Mouse (Mus musculus): Measurements from ENCODE around the gene Plekha6.

Gene Plekha6

DNA sequence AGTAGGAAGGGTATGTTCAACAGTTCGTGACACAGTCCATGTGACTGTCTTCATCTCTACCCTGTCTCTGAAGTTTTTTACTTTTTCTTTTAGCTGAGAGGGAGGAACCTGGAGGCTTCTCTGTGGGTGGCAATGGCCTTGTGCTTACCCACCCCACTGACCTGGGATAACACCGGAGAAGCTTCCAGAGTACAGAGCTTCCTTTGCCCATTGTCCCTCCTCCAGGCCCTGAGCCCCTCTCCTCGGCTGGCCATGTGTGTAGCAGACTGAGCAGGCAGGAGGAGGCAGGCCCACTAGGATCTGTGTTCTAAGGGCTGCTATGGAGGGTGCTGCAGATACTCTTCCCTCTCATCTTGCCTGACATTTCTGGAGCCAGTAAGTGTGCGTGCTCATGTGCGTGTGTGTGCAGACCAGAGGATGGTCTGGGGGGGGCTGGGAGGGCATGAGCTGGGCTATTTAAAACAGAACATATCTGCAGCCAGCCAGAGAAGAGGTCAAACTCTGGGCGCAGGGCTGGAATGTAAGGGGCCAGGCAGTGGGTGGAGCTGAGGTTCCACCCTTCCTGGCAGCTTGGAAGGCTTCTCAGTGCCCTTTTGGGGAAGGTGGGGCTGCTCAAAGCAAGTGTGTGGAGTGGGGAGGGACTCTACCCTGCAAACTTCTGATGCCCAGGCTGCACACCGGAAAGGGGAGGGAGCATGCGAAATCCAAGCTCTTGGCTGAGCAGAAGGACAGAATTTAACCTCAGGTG, 72.9 kb downstream of the Plekha6 start:
- DNase-seq (ENCODE audit: extremely low read depth, insufficient read length, low spot score): no peak

DNA sequence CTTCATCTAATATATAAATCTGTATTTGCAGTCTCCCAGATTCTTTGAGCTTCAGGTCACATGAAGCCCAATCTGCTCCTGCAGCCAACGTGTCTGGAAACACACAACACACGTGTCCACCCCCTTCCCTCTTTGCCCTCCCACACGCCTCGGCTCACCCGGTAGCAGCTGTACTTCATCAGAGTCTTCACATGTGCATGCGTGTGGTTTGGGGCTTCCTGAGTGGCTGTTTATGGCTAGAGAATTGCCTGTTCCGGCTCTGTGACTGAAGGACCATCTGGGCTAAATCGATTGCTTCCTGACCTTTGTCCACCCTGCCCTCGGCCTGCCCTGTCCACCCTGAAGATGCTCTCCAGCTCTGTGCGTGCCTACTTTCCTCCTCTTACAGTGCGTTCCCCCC, 73.7 kb downstream of the Plekha6 start:
- no peak for DNase-seq (ENCODE audit: extremely low read depth, insufficient read length, low spot score)

DNA sequence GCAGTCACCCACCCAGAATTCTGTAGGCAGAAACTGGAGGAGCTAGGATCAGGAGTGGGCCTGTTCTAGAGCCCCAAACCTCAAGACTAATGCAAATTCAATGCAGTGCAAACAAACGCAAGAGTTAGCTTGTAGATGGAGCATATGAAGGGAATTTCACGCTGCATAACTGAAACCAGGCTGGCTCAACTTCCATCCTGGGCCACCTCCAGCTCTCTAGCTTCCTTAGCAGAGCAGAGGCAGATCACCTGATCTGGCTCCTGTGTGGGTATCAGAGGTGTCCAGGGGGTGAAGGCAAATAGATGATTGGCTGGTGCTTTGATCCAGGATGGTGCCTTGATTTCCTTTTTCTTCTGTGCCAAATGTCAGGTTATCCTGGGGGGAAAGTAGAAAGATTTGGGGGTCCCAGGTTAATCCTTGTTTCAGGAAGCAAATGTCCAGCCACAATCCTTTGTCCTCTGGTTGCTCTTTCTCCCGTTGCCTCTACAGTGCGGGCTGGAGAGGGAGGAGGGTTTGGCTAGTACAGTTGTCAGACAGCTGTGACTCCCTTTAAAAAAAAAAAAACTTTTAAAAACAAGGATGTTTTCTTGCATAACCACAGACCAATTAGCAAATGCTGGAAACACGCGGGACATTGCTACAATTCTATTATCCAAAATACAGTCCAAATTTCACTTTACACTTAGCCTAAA, 75.3 kb downstream of the Plekha6 start:
- DNase-seq (ENCODE audit: extremely low read depth, insufficient read length, low spot score): no peak

DNA sequence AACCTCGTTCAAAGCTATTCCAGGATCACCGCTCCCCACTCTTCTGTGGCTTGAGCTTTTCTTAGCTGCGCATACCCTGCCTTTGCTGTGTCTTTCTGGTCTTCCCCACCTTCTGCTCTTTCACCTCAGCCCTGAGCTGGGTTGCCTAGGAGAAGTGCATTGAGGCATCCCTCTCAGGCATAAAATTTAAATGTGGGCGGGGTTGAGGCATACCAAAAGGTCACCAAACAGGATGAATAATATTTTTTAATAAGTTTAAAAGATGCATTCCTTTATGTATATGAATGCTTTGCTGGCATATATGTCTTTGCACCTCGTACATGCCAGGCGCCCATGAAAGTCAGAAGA, 75.8 kb downstream of the Plekha6 start:
- no peak for DNase-seq (ENCODE audit: extremely low read depth, insufficient read length, low spot score)

DNA sequence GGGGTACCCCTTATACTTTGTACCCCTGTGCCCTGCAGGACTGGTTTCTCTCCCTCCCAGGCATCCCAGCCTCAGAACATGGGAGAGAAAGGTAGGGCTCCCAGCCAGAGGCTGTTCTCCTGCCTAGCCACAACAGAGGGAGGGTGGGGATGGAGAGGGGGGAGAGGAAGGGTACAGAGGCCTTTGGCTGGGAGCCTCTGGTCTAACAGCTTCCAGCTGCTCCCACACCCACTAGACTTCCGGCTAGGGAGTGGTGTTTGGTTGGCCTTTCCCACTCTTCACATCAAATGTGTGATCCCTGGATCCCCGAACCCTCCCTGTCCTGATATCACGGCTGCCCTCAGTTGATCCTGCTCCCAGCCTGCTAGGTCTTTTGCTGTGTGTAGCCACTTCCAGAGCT, 76.9 kb downstream of the Plekha6 start:
- no peak for DNase-seq (ENCODE audit: extremely low read depth, insufficient read length, low spot score)

DNA sequence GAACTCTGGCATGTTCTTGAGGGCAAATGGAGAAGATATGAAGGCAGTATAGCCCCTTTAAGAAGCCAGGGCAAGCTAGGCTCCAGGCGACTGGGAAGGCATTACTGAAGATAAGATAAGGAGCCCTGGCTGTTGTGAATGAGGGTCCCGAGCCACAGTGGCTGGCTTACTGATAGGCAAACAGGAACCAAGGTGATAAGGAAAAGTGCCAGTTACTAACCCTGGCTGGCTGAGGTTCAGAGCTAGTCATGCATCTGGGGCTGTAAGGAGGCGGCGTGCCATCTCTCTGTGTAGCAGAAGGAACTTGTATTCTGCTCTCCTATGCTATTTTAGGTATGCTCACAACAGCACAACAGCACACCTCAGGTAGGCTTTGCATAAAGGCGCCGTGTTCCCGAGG, 80.7 kb downstream of the Plekha6 start:
- DNase-seq (ENCODE audit: extremely low read depth, insufficient read length, low spot score): no peak

DNA sequence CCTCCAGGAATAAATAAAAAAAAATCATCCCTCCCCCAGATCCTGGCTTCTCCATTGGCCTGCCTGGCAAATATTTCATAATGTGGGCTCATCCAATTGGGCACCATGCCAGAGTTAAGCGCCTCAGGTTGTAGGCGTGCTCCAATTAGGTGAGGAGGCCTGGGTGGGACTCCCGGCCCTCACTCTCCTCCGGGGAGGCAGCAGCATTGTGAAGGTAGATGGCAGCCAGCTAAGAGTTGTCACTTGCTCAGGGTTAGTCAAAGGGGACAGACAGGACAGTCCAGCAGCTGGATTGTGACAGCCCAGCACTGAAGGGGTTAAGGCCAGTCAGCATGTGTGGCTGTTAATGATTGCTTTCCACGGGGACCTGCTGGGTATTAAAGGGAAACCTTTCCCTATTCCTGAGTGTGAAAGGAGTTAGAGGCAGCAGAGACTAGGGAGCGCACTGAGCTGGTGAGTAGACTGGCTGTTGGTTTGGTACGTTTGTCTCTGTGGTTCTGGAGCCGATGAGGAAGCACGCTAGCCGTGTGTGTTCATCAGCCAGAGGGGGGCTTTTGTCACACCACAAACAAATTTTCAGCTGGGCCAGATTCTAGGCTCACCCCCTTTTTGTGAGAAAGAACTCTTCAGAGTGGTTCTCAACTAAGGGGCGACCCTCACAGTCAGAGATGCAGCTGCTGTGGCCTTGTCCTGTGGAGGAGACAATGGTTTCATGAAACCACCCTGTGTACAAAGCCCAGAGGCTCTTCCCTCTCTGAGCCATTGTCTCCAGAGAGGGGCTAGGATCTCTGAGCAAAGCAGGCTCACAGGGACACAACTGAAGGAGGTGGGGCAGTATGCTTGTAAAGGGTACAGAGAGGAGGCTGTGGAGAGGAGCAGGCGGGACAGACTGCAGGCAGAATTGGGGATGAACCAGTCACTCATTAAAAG, 81.9 kb downstream of the Plekha6 start:
- no peak for DNase-seq (ENCODE audit: extremely low read depth, insufficient read length, low spot score)

DNA sequence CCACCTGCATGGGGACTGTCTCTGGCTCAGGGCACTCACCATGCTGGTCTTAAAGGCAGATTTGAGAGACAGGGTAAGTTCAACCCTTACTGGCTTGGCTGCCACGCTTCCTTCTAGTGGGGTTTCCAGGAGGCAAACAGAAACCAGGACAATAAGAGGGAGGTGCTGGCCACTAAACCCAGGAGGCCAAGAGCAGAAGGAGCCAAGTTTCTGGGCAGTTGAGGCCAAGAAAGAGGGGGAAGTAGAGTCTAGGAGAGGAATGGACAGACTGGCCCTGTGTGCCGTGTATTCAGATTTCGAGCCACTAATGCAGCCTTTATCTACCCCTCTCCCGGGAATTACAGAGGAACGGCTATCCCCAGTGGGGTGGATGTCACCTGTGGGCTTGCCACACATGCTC, 83.2 kb downstream of the Plekha6 start:
- DNase-seq (ENCODE audit: extremely low read depth, insufficient read length, low spot score): no peak

DNA sequence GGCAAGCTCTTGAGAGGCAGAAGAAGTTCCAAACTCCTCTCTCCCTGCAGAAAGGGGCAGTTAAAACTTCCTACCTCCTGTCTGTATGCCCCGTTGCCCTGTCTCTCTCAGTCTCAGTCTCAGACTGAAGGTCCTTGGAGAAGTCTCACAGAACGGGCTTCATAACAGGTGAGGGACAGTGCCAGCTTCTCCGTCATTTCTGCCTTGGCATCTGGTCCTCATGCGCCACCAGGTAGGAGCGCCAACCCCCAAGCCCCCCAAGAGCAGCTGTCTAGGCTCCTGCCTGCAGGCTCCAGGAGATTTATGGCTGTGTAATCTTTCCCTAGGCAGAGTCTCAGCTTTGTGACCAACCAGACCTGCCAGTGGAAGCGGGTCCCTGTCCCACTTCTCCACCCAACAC, 86.8 kb downstream of the Plekha6 start:
- DNase-seq (ENCODE audit: extremely low read depth, insufficient read length, low spot score): no peak

DNA sequence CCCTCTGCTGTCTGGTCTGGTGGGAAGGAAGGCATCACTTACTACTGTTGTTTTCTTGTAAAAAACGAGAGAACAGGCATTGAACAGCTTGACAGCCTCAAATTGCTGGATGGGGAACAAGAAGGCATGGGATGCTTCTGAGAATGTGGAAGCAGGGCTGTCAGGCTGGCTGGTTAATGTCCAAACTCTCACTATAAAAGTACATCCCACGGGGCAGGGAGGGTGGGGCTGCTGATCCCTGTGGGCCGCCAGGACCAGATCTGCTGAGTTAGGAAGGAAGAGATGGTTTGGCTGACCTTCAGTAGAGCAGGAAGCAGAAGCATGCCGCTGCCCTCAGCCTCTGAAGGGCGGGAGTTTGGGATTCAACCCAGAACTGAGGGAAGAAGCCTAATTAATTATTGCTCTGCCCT, 87.6 kb downstream of the Plekha6 start:
- DNase-seq (ENCODE audit: extremely low read depth, insufficient read length, low spot score): no peak

DNA sequence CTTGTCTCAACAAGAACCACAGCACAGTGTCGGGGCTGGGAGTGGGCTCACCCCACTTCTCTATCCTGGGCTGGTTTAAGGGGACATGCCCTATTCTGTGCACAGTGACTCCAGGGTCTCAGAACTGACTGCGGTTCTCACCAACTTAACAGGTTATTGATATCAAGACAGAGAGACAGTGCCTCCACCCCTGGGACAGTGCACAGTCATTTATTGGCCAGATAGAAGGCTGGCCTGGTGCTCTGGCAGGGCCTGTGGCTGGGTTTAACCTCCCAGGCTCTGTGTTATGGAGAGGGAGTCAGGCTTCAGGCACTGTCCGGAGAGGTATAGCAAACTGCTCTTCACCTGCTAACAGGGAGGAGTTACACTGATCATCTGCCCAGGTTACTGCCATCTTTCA, 88.2 kb downstream of the Plekha6 start:
- no peak for DNase-seq (ENCODE audit: extremely low read depth, insufficient read length, low spot score)

DNA sequence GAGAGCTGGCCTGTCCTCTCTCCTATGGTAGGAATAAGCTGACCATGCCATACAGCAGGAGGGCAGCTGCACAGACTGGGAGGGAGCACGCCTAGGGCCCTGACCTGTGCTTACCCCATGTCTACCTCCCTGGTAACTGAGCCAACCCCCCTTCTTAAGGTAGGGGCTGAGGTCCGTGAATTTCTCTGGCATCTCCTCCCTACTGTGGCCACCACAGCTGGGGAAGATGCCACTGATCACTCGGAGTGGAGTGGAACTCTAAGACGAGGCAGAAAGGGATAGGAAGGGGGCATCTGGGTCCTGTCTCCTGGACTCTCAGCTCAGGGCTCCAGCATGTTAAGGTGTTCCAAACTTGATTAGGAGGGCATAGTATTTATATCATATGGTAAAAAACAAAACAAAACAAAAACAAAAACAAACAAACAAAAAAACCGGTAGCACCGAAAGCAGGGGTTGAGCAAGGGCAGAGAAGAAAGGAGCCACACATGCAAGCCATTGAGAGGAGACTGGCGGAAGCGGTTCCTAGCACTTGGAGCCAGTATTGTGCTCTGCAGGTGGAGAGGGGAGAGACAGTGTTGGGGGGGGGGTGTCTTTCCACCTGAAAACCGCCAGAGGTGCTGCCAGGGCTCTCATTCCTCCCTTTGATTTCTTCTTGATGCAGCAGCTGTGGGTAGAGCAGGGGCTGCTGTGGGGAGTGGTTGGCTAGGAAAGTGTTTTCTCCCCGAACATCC, 89.0 kb downstream of the Plekha6 start:
- no peak for DNase-seq (ENCODE audit: extremely low read depth, insufficient read length, low spot score)

DNA sequence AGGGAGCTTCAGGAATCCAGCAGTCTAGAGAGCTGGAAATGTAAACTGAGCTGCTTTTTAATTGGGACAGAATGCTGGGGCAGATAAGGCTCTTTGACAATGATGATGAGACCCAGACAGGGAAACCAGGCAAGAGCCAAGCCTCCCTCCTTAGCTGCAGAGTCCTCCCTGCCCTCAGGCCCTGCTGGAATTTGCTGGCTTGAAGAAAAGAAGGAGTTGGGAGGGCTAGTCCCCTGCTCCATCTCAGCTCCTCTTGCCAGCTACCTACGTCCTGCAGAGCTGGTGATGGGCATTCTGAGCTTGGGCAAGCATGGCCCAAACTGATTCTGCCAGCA, 89.5 kb downstream of the Plekha6 start:
- no peak for DNase-seq (ENCODE audit: extremely low read depth, insufficient read length, low spot score)

DNA sequence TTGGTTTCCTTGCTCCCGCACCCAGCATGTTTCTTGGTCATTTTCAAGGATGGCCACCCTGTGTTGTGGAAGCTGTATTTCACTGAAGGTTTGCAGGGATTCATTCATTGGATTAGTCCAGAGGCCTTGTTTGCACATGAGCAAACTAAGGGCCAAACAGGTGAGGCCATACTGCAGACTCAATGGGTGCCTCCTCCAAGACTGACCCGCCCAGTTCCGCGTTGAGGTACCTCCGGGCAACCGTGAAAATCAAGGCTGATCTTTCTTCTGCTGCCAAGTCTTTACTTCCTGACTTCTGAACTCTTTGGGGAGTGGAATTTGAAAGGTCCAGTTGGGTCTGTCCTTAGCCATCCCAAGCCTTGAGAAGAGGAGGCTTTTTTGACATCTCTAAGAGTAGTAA, 90.2 kb downstream of the Plekha6 start:
- DNase-seq (ENCODE audit: extremely low read depth, insufficient read length, low spot score): no peak

DNA sequence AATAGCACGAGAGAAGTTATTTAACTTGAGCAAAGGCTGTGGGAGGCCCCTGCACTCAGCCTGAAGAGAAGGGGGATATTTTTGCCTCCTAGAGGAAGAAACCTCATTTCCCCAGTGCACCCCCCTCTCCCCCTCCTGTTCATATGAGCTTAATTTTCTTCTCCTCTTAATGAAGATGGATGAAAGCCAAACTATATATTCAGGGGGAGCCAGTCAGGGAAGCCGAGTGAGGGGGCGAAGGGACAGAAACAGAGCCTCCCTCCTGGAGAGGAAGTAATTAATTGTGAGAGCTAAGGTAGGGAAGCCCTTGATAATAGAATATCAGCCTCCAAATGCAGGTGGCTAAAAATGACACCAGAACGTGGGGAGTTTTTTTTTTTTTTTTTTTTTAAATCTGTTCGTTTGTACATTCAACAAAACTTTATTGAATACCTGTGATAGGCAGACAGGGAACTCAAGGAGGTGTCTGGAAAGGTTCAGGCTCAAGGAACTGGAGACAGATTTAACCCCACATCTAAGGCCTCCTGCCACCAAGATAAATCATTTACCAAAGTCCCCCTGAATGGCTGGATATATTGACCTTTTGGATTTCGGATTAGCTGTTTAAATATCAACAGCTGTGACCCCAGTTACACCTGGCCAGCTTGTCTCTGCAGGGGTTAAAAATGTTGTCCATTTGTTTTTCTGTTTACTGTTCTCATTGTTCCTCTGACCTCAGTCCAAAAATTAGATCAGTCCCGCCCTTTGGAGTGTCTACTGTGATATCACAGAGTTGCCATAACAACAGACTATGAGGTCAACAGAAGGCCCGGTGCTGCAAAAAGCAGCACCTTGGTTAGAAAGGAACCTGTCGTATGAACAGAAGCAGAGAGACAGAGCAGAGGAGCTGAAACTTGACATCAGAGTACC, 91.1 kb downstream of the Plekha6 start:
- DNase-seq (ENCODE audit: extremely low read depth, insufficient read length, low spot score): no peak

DNA sequence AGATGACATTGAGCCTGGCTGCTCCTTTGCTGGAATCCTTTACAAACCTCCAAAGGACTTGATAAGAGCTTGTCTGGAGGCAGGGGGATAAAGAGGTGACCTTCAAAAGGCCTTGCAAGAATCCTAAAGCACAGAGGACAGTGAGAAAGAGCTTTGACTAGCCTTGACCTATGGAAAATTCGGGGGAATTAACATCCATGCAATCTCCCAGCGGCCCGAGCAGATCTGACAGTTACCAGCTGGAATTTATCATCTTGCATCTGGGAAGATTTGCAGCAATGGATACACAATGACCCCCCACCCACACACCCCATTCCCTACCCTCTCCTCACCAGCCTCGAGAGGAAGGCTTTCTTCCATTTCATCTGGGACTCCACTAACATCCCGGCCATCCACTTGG, 91.8 kb downstream of the Plekha6 start:
- no peak for DNase-seq (ENCODE audit: extremely low read depth, insufficient read length, low spot score)

DNA sequence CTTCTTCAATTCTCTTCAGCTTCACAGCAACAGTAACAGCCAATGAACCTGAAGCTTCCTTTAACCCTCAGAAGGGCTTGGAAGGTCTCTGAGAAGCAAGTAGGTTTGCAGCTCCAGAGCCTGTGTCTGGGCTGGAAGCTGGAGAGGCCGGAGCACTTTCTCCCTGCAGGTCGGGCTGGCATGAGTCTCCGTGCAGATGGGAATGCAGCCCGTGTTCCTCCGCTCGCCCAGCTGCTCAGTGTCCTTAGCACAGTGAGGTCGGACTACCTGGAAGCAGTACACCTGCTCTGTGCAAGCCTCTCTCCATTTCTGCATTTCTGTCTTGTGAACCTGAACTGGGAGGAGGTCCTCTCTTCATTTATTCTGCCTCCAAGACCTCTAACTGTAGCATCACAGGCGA, 92.3 kb downstream of the Plekha6 start:
- no peak for DNase-seq (ENCODE audit: extremely low read depth, insufficient read length, low spot score)

DNA sequence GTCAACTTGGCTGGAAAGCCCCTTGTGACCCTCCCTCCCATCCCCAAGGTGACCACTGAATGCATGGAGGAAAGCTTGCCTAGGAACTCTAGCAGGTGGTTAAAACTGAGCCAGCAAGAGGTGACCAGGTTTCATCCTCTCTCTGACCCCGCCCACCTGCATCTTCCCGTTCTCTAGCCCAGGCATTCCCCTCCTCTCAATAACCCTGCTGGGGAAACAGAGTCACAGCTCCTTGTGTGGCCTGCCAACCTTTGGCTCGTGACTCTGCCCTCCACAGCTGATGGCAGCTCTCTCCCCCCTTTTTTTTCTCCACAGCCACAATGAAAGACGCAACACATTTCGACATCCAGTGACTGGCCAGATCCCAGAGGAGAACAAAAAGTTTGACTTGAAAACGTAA, 94.7 kb downstream of the Plekha6 start:
- DNase-seq (ENCODE audit: extremely low read depth, insufficient read length, low spot score): no peak

DNA sequence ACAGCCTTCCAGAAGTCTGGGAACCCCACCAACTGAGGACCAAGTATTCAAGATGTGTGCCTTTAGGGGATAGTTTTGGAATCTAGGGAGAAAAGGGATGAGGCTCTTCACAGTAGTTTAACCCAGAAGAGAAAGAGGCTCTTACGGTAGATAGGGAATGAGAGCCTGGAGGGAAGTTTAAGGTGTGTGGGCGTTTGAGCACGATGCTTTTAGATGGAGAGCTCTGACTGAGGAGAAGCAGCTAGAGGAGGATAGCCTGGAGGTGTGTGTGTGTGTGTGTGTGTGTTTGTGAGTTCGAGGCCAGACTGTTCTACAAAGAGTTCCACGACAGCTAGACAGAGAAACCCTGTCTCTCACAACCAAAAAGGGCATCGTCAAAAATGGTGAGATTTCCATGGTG, 98.6 kb downstream of the Plekha6 start:
- no peak for DNase-seq (ENCODE audit: extremely low read depth, insufficient read length, low spot score)

DNA sequence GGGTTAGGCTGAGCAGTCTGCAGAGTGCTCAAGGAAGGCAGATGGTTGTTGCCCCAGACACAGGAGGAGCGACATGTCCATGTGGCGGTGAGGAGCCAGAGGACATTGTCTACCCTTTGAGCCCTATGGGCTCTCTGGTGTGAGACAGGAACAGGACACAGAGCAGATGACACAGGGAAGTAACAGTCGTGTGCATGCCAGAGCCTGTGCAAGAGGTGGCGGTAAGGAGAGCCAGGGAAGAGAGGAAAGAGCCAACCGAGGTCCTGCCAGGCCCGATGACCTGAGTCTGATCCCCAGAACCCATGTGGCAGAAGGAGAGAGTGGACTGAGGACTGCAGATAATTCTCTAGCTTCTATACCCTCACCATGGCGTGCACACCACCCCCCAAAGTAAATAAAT, 99.1 kb downstream of the Plekha6 start:
- no peak for DNase-seq (ENCODE audit: extremely low read depth, insufficient read length, low spot score)

All from 3134 (cell line).